Mouse (Mus musculus) layer of hippocampus, postnatal 36 days (tissue): ENCODE measurements around the gene Zbtb41. TPM values are rescaled to one million over a fixed set of nuclear protein-coding genes. Genes with fewer than 3 reads are reported as not detected.
"Not testable (repeated sequence)": the region's sequence is repeated elsewhere in the genome, so short reads cannot be mapped to it uniquely, and the experiment has no call there.

Experiments
- DNase-seq, 2 experiments: peaks; one replicate each; pipeline ENCODE4 v3.0.0; 2022
- total RNA-seq, 2 experiments: library from RNA; stranded (reverse); gene quantifications; 2 replicates each; pipeline ENCODE4 v1.2.3; 2021

Zbtb41 gene
- 10 to 100 TPM; 28.4 to 32.0 TPM for total RNA-seq

DNA sequence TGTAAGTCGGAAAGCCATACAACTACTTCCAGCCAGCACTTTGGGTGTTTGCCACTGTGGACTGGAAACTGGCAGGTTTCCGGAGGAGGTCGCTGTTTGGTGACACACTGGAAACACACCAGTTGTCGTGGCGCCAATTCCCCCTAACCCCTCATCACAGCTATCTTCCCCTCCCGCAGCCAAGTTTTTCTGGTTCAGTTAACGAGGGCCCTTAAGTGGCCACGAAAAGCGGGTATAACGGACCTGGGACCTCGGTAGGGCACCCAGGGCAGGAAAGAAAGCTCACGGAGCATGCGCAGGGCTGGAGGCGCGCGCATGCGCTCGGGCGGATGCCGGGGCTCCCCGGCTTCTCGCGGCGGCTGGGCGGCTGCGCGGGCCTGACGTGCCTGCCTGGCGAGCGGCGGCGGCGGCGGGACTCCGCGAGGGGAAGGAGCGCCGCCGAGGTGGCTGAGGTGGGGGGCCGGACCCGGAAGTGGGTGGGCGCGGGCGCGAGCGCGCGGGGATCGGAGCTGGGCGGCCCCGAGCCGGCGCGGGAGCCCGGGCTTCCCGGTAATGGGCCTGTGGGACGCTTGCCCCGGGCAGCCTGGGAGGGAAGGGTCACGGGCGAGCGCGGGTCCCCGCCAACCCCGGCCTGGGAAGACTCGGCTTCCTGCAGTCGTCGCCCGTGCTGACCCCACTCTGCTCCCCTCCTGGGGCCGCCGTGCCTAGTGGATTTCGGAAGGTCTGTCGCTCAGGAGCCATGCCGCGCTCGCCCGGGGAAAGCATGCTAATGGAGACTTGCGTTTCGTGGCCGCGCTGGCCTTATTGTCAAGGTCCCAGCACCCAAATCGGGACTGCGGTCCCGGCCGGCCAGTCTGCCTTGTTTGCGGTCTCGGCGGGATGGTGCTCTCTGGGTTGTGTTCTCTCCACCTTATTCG is at the start of gene Zbtb41:
Gene Zbtb41 (plus strand): TSS at position 414 of the 917 bp plus-strand sequence.
- peak; percentile 88 to 91 for DNase-seq

DNA sequence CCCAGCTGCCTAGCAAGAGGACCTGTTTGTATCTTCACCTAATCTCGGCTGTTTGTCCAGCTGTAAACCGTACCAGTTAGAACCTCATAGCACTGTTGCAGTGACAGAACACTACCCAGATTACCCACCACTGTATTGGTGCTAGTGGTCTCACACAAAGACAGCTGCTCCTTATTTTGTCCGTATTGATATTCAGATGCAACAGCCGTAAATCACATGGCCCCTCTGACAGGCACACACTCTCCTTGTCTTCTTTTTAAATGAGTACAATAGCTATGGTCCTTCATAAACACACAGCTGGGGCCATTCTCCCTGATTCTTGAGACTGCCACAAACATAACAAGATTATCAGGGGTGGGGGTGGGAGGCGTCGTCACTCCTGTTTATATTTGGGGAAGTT is 46.2 kb upstream of the Zbtb41 start:
- DNase-seq: no peak

DNA sequence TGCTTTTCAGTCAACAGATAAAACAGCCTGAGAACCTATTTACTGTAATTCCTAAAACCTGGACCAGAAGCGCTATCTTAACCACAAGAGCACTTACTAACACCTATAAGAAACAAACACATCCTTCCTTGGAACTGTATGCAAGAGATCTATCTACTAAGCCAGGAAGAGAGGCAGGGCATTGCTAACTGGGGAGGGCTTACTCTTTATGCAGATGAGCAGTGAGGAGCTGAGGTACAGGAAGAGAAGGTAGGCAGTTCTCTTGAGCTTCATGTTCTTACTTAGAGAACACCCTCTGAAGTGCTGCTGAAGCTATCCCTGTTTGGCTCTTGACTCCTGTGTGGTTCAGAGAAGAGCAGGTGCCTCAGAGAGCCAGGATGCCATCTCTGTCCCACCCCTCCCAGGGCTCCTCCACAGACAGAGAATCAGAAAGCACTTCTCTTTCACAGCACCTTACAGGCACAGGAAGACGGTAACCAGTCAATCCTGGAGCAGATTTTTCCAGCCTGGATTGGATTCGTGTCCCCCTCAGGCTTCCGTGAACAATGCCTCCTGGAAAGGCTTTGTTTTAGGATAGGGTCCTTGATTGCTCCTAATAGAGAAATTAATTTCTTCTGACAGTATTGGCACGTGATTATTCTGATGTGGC is 45.3 kb upstream of the Zbtb41 start, which contains the start of gene Crb1:
Gene Crb1 (minus strand): TSS at position 463 of the 649 bp plus-strand sequence.
- DNase-seq: no peak

DNA sequence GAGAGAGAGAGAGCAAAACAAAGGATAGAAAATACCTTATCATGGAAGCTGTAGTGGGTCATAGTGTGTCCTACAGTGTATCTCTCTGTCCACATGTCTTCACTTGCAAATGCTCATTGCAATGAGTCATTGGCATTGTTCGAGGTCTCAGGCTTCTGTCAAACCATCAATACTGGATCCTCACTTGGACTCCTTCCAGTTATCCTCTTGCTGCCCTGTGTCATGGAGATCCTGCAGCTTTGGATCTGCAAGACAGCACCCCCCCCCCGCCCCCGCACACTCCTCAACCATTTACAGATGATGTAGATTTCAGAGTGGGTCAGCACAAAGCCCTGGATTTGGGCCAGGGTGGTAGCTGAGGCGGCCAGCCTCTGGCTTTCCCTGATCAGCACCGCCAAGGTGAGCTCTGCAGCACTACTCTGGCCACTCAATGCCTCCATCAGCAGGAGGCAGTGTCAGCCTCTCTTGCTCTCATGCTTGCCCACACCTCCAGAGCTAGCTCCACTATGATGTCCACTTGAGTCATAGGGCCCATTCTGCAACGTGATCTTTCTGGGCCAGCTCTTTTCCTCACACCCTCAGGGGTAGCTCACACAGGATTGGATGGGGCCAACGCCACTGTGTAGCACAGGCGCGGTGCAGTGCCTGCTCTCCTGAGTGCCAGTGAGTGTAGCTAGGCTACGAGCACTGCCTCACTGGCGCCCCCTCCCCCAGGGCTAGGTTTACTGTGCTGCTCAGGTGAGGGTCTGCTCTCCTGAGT is 43.0 kb upstream of the Zbtb41 start:
- DNase-seq: no peak

DNA sequence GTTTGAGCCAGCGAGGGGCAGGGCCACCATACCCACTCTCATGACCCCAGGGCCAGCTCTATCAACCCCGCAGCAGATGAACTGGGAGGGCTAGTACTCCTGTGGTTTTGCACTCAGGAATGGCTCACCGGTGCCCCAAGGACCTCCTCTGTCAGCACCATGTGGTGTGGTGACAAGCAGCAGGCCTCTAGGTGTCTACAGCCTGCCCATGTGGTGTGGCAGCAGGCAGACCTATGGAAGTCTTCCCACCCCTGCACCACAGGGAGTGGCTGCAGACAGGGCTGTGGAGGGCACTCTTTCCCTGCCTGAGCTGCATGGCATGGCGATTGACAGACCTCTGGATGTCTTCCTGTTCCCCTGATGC is 42.5 kb upstream of the Zbtb41 start:
- DNase-seq: no peak

DNA sequence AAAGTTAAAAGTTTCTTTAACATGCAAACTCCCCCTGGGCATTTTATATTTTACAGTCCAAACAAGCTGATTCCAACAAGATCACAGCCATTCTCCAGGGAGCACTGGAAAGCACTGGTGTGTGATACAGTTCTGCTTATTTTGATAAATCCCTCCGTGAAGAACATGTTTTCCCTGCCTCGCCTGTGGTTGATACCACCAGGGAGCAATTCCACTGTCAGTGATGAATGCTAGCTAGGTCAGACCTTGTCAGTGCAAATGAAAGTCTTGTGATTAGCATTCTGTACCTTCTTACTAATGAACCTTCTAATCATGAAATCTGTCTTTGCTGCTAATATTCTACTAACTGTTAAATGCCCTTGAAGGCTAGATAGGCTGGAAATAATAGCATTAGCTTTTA is 30.3 kb upstream of the Zbtb41 start:
- DNase-seq: no peak

DNA sequence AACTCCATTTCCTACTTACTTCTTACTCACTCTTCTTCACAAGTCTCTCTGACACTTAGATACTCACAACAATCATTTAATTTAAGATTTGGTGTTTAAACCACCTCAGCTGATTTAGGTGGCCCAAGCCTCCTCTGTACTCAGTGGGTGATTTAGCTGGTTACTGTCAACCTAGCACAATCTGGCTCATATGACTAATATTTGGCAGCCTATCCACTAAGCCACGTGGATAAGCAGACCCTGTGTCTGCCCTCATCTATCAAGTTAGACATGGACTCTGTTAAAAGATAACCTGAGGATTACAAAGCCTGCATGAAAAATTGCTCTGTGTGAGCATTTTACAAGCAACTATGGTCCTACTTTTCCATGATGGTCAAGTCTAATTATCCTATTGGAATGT is 25.5 kb upstream of the Zbtb41 start:
- no peak for DNase-seq

DNA sequence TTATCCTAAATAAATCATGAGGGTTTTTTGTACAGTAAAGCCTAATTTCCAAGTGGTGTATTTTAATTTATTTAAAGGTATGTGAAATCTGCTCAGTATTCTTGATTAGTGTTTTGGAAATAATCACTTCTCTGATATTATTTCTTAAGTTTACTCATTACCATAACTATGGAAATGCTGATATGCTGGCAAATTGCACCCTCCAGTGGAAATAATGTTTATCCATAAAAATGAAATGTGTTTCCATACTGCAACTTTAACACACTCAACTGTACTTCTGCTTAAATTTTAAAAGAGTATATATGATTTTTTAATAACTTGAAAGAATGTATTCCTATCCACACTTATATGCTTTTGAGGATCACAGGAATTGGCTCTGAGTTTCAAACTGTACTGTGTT is 16.3 kb upstream of the Zbtb41 start:
- no peak for DNase-seq

DNA sequence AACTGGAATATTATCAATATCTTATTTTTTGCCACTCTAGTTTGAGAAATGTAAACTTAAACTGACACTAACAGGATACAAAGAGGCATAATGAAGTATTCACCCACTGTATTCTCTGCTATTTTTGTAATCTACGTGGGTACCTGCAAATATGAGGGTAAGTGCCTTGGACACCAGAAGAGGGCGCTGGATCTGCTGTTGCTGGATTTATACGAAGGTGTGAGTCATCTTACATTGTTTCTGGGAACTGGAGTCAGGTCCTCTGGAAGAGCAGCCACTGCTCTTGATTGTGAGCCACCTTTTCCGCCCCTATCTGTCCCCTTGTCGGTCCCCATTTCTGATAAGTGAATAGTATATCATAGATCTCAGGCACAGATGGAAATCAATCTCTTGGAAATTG is 14.4 kb upstream of the Zbtb41 start:
- DNase-seq: no peak

DNA sequence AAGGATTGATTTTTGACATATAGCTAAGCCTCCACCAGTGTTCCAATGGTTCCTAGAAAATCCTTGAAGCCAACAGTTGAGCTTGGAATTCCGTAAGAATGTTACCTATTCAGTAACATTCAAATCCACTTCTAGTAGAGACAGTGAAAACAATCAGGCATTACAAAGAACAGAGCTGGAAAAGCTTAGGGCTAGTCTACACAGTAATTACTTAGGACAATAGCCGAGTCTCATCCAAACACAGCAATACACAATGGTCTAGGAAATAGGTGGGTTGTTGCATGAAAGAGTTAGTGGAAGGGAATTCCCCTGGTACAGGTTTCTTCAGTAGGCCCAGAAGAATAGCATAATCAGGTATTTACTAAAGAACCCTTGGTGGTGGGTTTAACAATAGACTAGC is 9.7 kb upstream of the Zbtb41 start:
- not testable (repeated sequence) for DNase-seq

DNA sequence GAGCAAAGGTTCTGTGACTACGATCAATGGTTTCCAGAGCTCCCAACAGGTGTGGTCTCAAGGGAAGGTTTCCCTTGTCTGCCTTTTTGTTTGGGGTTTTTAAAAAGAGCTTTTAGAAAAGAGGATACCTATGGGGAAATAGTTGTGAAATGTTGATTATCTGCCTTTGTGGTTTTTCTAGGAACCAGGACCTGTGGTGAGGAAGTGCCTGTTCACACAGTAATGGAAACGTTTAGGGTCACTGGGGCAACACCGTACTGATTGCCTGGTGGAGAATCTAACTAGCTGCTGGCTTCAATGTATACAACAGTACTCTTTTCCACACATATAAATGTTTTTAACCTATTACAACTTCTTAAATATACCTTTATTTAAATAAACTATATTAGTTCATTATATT is 8.6 kb upstream of the Zbtb41 start:
- DNase-seq: no peak

DNA sequence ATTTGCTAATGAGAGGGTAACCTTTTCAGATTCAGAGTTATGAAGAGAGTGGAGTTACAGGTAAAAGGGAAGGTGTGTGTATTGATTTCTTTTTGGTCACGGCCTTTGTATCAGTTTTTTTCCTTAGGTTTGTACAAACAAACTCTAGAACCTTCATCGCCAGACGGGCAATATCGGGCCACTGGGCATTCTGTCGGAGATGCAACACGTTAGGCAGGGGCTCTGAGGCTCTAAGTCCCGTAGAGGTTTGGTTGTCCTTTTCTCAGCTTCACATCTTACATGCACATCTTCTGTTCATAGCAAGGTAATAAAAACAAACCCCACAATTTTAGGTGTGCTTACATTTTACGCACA is 590 bp upstream of the Zbtb41 start:
- peak in 1 of 2 experiments; percentile 3 for DNase-seq

DNA sequence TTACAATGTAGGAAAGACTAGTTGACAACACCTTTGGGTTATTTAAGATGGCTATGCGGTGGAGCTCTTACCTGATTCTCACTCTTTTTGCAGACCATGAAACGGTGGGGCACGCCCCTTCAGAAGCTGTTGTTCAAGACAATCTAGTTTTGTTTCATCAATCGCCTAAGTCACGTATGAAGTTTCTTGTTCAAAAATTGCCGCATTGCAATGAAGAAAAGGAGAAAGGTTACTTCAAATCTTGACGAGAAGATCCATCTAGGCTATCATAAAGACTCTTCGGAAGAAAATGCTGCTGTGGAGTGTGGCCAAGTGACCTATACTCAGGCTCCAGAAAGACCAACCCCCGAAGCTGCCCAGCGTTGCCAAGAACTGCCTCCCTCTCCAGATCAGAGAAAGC is 853 bp downstream of the Zbtb41 start:
- DNase-seq: no peak

DNA sequence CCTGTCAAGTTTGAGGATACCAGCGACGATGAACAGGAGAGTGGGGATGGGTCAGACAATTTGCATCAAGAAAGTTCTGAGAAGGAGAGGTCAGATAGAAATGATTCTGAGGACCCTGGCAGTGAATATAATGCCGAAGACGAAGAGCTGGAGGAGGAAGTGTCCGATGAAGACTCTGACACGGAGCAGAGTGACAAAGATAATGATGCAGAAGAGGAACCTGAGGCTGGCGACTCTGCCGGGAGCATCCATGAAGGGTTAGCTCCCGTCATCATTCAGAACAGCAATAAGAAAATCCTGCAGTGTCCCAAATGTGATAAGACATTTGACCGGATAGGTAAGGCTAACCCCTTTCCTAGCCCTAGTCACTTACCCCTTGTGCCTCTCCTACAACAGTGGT is 1.8 kb downstream of the Zbtb41 start:
- DNase-seq: no peak

DNA sequence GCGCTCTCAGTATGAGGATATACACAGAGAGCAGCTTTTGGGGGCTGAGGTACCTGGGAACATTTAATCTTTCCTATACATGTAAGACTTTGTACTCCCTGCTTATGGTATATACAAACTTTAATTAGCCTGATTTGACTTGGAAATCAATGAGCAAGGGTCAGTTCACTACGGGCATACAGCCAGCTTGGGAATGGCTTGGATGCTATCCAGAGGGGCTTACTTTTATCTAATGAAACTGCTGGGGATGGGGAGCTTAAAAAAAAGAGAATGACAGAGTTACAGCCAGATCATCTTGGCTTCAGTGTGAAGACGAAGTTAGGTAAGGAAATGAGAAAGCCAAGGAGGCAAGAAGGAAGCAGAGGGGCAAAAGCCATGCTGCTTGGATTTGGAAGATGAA is 2.9 kb downstream of the Zbtb41 start:
- no peak for DNase-seq

DNA sequence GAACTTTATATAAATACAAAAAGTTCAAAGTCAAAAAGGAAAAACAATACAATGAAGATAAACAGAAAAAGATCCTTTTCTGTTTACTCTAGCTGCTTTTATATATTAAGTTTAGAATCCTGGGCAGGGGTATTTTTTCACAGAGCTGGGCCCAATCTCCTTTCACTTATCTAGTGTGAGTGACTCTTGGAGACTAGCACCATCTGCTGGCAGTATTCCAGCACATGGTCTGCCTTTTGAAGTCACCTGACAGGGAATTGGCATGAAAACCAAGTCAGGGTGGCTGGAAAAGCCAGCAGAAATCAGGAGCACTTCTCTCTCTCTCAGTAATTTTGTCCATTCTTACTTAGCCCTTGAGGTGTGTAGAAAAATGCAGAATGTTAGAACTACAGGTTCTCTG is 16.3 kb downstream of the Zbtb41 start:
- no peak for DNase-seq

DNA sequence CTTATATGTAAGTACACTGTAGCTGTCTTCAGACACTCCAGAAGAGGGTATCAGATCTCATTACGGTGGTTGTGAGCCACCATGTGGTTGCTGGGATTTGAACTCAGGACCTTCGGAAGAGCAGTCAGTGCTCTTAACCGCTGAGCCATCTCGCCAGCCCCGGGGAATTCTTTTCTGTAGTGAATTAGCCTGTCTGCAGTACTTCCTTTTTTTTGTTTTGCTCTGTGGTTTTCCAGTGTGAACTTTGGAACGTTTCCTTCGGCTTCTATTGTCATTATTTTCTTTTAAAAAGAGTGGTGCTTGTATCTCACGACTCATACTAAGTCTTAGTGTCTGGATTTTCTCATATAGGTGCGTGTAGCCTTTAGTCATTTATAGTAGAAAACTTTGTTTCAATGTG is 21.0 kb downstream of the Zbtb41 start:
- not testable (repeated sequence) for DNase-seq

DNA sequence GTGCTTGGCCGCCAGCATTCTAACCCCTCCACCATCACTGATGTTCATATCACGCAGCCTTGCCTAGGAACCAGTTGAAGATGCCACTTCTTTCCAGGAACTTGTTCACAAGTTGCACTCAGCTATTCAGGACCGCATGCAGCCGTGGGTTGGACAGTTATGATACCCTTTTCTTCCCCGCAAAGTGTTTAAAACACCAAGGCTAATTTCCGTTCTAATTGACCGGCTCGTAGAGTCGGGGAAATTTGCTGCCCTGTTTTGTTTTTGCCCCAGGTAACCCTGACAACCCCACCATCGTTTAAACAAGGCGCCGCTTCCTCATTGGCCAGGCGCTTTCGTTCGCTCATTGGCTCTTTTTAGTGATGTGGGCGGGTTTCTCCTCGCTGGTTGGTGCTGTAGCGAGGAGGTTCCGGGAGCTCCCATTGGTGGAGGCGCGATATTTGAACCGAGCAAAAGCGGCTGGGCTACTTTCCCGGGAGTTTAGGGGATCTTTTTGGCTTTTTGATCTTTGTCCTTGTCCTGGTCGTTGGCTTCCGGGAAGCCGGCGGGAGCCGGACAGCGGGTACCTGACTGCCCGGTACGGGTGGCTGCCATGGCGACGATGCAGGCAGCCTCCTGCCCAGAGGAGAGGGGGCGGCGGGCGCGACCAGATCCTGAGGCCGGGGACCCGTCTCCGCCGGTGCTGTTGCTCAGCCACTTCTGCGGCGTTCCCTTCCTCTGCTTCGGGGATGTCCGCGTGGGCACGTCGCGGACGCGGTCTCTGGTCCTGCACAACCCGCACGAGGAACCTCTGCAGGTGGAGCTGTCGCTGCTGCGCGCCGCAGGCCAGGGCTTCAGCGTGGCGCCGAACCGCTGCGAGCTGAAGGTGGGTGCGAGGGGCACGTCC is 32.5 kb downstream of the Zbtb41 start, which contains the start of gene Aspm:
Gene Aspm (plus strand): TSS at position 433 of the 886 bp plus-strand sequence.
- peak; percentile 78 to 82 for DNase-seq

DNA sequence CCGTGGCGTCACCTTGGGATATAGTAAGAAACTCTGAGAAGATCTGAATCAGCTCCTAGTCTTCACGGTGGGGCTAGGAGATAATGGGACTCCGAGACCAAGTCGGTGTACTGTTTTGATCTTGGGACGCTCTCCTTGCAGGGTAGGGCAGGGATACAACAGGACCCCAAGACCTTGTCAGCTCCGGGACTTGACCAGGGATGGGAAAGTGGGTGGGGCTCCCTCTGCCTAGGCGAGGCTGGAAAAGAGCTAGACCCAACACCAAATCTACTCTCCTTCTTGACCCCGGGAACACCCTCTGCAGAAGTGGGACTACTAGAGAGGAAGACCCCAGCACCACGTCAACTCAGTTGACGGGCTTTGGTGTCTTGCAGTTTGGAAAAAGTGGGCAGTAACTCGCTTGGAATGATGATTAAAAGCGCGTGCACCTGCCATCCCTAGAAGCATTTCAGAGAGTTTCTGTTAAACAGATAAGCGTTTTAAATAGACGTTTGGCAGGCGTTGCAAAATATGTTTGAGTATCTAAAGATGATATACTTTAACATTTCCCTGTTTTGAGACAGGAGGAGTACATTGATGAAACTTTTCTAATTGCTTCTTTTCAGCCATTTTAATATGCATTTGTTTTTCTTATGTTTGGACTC is 33.3 kb downstream of the Zbtb41 start:
- no peak for DNase-seq

DNA sequence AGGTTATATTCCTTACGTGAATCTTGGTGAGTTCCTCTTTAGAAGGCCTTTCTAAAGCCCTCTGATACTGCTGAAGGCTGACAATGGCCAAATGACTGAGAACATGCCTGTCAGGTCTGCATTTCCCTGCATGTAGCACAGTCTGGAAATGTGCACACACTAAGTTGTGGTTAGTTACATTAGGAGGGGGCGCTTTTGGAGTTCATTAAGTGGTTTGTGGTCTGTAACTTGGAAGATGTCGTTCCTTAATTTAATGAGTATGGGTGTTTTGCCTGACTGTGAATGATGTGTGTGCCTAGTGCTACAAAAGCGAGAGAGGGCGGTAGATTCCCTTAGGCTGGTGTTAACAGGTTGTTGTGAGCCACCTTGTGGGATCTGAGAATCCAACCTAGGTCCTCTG is 38.7 kb downstream of the Zbtb41 start:
- DNase-seq: no peak

DNA sequence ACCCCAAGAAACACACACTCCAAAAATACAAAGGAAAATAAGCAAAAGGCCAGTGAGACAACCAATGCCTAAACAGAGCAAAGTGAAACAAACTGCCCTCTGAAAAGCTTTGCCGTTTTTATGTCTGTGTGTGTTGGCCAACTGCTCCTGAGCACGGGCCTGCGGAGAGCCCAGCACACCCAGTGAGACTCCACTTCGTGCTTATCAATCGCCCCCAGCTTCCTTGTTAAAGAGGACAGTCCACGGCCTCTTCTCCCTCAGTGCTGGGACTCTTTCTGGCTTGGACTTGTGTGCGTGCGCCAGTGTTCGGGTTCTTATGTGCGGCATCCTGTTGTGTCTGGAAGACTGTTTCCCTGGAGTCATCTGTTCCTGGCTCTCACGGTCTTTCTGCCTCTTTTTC is 43.8 kb downstream of the Zbtb41 start:
- DNase-seq: no peak

DNA sequence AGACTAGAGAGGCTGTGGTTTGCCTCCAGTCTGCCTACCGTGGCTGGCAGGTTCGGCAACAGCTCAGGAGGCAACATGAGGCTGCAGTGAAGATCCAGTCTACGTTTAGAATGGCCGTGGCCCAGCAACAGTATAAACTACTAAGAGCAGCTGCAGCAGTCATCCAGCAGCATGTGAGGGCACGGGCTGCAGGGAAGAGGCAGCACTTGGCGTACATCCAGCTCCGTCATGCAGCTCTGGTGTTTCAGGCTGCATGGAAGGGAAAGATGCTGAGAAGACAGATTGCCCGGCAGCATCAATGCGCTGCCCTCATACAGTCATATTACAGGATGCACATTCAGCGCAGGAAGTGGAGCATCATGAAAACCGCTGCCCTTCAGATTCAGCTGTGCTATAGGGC is 56.8 kb downstream of the Zbtb41 start:
- no peak for DNase-seq
